Mouse (Mus musculus) spleen, adult 2 months (tissue): Measurements from ENCODE around the gene Pias3. TPM values are rescaled to one million over a fixed set of nuclear protein-coding genes. Genes with fewer than 3 reads are reported as not detected.

Experiments used
- DNase-seq, 2 experiments: peaks; one replicate each; pipeline versions ENCODE4 v3.0.0 to v3.0.0-alpha.2; 2012 to 2021; ENCODE audit warnings: low spot score in 2 of 2, low read depth in 1 of 2
- H3K27ac ChIP-seq: fragments of 200-500 bp; 2 replicates; pipeline ENCODE4 v1.5.1; 2012; ENCODE audit warnings: low read length, inconsistent platforms; ENCODE audit not compliant: insufficient read depth
- H3K27me3 ChIP-seq: fragments of 200-500 bp; 2 replicates; pipeline ENCODE4 v1.6.1; 2012; ENCODE audit warnings: mild to moderate bottlenecking, moderate library complexity, low read length, inconsistent platforms; ENCODE audit not compliant: control insufficient read depth, insufficient read depth
- H3K36me3 ChIP-seq: fragments of 200-500 bp; 2 replicates; pipeline ENCODE4 v1.6.1; 2012; ENCODE audit warnings: mild to moderate bottlenecking, low read length, inconsistent platforms; ENCODE audit not compliant: control insufficient read depth, insufficient read depth
- H3K4me1 ChIP-seq: fragments of 200-500 bp; 2 replicates; pipeline ENCODE4 v1.6.1; 2011; ENCODE audit warnings: inconsistent platforms; ENCODE audit not compliant: control insufficient read depth, insufficient read depth, insufficient read length
- H3K4me3 ChIP-seq: fragments of 200-500 bp; 2 replicates; pipeline ENCODE4 v1.5.1; 2011; ENCODE audit warnings: mild to moderate bottlenecking, inconsistent platforms; ENCODE audit not compliant: insufficient read depth, insufficient read length; ENCODE audit errors: extremely low read depth
- CTCF ChIP-seq: fragments of 200-500 bp; IDR thresholded peaks from 2 replicates; pipeline ENCODE4 v1.5.1; 2011; ENCODE audit warnings: mild to moderate bottlenecking, inconsistent platforms; ENCODE audit not compliant: insufficient read depth, insufficient read length, insufficient replicate concordance; ENCODE audit errors: extremely low read depth
- POLR2A ChIP-seq: fragments of 200-500 bp; IDR thresholded peaks from 2 replicates; pipeline ENCODE4 v1.6.1; 2011; ENCODE audit warnings: low read depth, low read length, inconsistent platforms
- WGBS: fragments of 180-500 bp; shearing (Covaris S2); methylation state at CpG from one replicate; pipeline ENCODE4 v1.1.7; 2018; 5-methylcytosine and 5-hydroxymethylcytosine counted together
- polyA plus RNA-seq: library from polyadenylated mRNA; depleted of rRNA; stranded (reverse); fragments of >200 nt; gene quantifications from 2 replicates; pipeline ENCODE4 v1.2.3, GENCODE M21; 2012

Gene Pias3
- polyA plus RNA-seq, 1 experiment, result 31.0 TPM

DNA sequence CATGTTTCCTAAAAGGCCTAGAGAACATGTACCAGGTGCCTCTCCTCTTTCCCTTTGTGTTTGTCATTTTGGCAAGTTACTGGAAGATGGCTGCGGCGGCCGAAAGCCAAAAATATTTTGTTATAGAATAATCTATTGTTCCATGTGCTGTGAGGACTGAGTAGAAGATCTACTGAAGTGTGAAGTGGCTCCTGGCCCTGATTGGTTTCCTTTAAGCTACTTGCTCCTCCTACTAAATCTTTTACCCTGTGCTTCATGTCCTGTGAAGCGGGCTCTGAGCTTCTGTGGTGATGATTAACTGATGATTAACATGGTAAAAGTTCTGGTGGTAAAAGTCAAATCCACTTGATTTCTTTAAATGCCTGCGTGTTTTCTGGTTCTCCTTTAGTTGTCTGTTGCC is 29.3 kb upstream of the Pias3 start:
- TF ChIP-seq POLR2A (no peak), CTCF (no peak)
- H3K27ac ChIP-seq, result no peak overlapping the region
- H3K27me3 ChIP-seq, result no peaks in the 10 kb centered on the region
- H3K36me3 ChIP-seq, result no peaks in the 10 kb centered on the region
- H3K4me1 ChIP-seq, result peaks cover 3% of the 10 kb centered on the region; the same call in 1 of the 2 replicates
- H3K4me3 ChIP-seq, result no peak overlapping the region
- 91% methylated on average over 5 of the region's 5 CpGs for WGBS
- no peak for DNase-seq

- DNase-seq, result peak in 1 of 2 experiments; percentile 17
- H3K4me3 ChIP-seq, result no peak overlapping the region
- peaks cover 3% of the 10 kb centered on the region; the same call in 1 of the 2 replicates for H3K4me1 ChIP-seq
- no peak overlapping the region for H3K27ac ChIP-seq
- no peaks in the 10 kb centered on the region for H3K27me3 ChIP-seq
- no peaks in the 10 kb centered on the region for H3K36me3 ChIP-seq
- WGBS, result 34% methylated on average over 1 of the region's 1 CpGs
- no peak for TF ChIP-seq POLR2A
- TF ChIP-seq CTCF, result no peak
Measured at GRCm38 (mm10) chr3:96667316-96667715, 28.9 kb upstream of the Pias3 start.

GRCm38 (mm10) chr3:96668424-96669067 is 27.6 kb upstream of the Pias3 start:
- Histone ChIP-seq H3K4me3 (no peak overlapping the region), H3K36me3 (no peaks in the 10 kb centered on the region), H3K27me3 (no peaks in the 10 kb centered on the region), H3K4me1 (peaks cover 3% of the 10 kb centered on the region; the same call in 1 of the 2 replicates), H3K27ac (no peak overlapping the region)
- TF ChIP-seq CTCF (no peak), POLR2A (no peak)
- WGBS, result 92% methylated on average over 5 of the region's 5 CpGs
- DNase-seq, result no peak

GRCm38 (mm10) chr3:96669727-96670468 is 26.3 kb upstream of the Pias3 start, which contains the start of gene Ankrd35:
Ankrd35 (plus strand) TSS chr3:96670131.
- DNase-seq, result peak; percentile 74 to 82
- Histone ChIP-seq H3K27ac (no peak within 1 kb of the TSS), H3K4me1 (peaks cover 3% of the 10 kb centered on the region; the same call in 1 of the 2 replicates), H3K27me3 (no peaks in the 10 kb centered on the region), H3K36me3 (no peaks in the 10 kb centered on the region), H3K4me3 (peak within 1 kb of the TSS; percentile 56)
- 0 out of 2 replicates have a peak, but pooled peaks have one; percentile 3 for TF ChIP-seq CTCF
- TF ChIP-seq POLR2A, result no peak
- WGBS, result 6% methylated on average over 35 of the region's 35 CpGs

DNA sequence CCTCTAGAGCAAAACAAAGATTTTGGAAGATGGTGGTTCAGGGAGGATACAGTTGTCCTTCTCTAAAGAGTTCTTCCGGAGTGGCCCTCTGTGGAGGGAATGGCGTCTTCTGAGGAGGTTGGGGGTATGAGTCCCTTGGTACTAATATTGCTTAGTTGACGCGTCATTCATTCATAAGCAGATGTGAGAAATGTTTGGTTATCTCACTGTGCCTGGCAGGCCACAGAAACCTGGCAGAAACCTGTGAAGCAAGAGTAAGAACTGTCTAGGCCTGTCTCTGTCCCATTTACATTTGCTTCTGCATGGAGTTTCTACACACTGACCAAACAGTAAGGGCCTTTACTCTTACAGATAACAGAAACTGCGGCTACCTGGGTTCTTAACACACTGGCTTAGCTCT is 24.7 kb upstream of the Pias3 start:
- DNase-seq, result no peak

GRCm38 (mm10) chr3:96673514-96673913 is 22.7 kb upstream of the Pias3 start:
- Histone ChIP-seq H3K27me3 (no peaks in the 10 kb centered on the region), H3K27ac (no peak overlapping the region), H3K36me3 (no peaks in the 10 kb centered on the region), H3K4me1 (peaks cover 3% of the 10 kb centered on the region; the same call in 1 of the 2 replicates), H3K4me3 (no peak overlapping the region)
- WGBS, result 87% methylated on average over 4 of the region's 4 CpGs
- DNase-seq, result no peak
- TF ChIP-seq CTCF, result no peak
- no peak for TF ChIP-seq POLR2A

More for the DNA sequence above, 24.7 kb upstream of the Pias3 start:
- WGBS, result 94% methylated on average over 5 of the region's 5 CpGs
- H3K36me3 ChIP-seq, result no peaks in the 10 kb centered on the region
- TF ChIP-seq POLR2A, result no peak
- no peaks in the 10 kb centered on the region for H3K27me3 ChIP-seq
- H3K4me3 ChIP-seq, result no peak overlapping the region
- H3K4me1 ChIP-seq, result peaks cover 3% of the 10 kb centered on the region; the same call in 1 of the 2 replicates
- H3K27ac ChIP-seq, result no peak overlapping the region

GRCm38 (mm10) chr3:96674442-96674841 is 21.7 kb upstream of the Pias3 start:
- no peaks in the 10 kb centered on the region for H3K27me3 ChIP-seq
- H3K4me1 ChIP-seq, result peaks cover 3% of the 10 kb centered on the region; the same call in 1 of the 2 replicates
- no peak for DNase-seq
- H3K4me3 ChIP-seq, result no peak overlapping the region
- TF ChIP-seq CTCF (no peak), POLR2A (no peak)
- no peak overlapping the region for H3K27ac ChIP-seq
- WGBS, result 82% methylated on average over 8 of the region's 8 CpGs
- H3K36me3 ChIP-seq, result no peaks in the 10 kb centered on the region
